Mouse (Mus musculus) gastrocnemius, postnatal 10 days (tissue): ENCODE data around the gene Gm21994. TPM values are rescaled to one million over a fixed set of nuclear protein-coding genes. Genes with fewer than 3 reads are reported as not detected.
"Not testable (repeated sequence)": the region's sequence is repeated elsewhere in the genome, so short reads cannot be mapped to it uniquely, and the experiment has no call there.

Experiments used
- DNase-seq: peaks from one replicate; pipeline ENCODE4 v3.0.0; 2021; ENCODE audit warnings: mixed read lengths
- long read RNA-seq, 2 experiments: library from polyadenylated mRNA; stranded (forward); transcript quantifications; one replicate each; pipeline ENCODE4 v2.0.0; 2021
- total RNA-seq, 2 experiments: library from RNA; stranded (reverse); gene quantifications; 2 replicates each; pipeline ENCODE4 v1.2.3; 2021

The Gm21994 gene
- total RNA-seq = 1 to 10 TPM; 3.1 to 3.8 TPM
- long read RNA-seq, experiment 1 = 0 reads
- long read RNA-seq, experiment 2 = 0 reads

DNA sequence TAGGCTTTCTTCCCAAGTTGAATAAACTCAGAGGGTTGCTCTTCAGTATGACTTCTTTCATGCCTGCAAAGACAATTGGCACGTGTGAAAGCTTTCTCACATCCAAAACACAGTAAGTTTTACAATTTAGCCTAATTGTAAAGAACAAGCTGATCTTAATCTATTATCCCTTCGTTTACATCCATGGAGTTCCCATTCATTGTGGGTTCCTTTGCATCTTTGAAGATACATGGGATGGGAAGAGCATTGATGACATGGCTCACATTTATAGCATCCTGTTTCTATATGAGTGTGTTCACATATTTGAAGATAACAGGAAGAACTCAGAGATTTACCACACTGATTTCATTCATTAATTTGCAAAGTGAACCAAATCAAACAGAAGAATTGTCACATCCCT, at the start of gene Gm21994:
Gene Gm21994 (minus strand): TSS at position 101 of the 400 bp plus-strand sequence.
- not testable (repeated sequence) for DNase-seq

DNA sequence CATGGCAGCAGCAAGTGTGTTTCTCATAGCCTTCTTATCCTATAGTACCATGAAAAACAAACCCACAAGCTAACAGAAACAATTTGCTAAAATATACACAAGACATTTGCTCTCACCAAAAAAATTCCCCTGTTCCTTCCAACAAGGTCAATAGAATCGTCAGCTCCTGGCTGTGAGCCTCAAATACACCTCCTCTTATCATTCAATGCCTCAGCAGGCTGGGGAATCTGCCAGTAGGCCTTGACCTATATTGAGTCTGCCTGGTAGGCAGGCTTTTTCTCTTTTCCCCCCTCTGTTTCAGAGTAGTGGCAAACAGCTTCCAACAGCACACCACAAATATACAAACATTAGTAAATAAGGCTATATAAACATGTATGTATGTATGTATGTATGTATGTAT, 43.7 kb upstream of the Gm21994 start:
- no peak for DNase-seq

DNA sequence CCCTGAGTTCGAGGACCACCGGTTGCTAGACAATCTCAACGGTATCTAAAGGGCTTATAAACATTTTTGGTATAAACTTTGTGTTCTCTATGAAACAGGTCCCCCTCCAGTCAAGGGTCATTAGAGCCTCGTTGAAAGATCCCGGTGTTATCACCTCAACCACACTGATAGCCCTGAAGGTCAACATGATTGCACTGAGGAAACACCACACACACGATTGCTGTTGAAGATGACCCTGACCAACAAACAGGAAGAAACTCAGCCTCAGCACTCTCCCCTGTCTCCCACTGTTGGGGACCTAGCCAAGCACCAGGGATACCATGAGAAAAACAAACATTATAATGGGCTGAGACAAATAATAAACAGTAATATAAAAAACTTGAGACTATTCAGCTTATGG, 38.3 kb upstream of the Gm21994 start:
- DNase-seq = no peak

DNA sequence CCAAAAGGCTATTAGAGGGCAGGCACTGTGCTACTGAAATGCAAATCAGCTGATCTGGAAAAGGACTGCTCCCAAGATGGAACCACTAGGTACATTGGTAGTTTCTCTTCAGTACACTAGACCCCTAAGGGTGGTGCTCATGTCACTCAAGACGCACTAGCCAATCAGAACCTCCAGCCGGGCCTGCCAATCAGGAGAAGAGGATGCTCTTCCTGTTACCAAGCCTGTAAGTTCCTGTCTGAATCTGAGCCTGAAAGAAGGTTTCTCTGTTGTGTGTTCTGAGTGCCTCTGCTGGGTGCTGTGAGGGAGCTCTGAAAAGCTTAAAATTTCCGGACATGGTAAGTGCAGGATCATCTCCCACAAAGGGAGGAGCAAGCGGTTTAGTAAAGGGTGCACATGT, 1.9 kb upstream of the Gm21994 start, which contains the start of gene Gm14124:
Gene Gm14124 (plus strand): TSS at position 227 of the 400 bp plus-strand sequence.
- DNase-seq = not testable (repeated sequence)

DNA sequence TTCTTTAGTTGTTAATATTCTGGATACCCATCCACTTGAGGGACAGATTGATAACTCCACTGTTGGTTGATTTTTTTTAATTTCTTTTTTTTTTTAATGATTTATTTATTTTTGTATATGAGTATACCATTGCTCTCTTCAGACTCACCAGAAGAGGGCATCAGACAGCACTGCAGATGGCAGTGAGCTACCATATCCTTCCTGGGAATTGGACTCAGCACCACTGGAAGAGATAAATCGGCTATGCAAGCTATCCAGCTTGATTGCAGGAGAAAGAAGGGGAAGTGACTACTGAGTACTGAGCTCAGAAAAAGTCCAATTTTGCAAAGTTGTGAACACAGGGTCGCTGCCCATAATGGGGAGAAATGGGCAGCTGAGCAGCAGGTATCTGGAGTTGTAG, 1.5 kb upstream of the Gm21994 start:
- not testable (repeated sequence) for DNase-seq

DNA sequence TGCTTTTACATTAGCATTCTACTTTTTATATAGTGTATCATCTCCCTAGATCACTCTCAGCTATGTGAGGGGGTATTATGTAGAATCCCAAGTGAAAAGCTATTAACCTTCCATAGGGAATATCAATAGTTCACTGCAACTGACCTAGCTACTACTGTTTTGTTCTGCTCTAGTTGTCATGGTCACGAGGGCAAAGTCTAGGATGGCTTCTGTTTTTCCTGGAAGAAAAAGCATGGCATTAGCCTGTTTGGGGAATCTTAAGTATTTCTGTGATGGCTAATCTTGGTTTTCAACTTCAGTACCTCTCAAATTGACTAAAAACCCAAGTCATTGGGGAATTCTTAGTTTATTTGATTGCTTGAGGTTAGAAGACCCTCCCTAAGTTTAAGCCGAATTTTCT, 12.2 kb downstream of the Gm21994 start:
- DNase-seq = no peak

DNA sequence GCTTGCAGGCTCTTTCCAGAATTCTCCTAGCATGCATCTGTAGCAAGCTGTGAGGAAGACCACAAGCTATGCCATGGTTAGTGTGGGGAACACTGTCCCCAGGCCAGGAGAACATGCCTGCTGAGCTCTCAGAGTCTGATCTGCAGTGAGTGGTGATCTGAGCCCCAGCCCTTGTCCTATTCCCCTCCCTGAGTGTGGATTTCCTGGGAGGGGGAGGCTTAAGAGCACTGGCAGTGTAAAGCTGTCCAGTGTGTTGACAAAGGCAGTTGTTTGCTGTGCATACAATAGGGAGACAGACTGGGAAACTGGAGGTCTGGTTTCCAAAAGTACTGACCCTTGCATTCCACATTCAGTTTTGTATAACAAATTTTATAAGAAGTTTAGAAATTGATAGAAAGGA, 32.1 kb downstream of the Gm21994 start:
- not testable (repeated sequence) for DNase-seq

DNA sequence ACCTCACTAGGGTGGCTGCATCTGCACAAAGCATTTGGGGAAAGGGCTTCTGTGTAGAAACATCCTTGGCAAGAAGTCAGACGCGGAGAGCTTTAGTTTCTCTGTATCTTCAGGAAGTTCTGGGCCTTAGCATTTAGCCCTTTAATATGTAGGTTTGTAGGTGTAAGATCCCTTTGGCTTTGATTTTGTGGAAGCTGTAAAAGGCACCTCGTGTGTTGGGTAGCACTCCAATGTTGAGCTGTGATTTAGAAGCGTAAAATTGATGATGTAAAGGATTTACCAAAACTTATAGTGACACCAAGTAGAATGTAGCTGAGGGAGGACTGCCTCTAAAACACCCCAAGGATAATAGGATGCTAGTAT, 37.0 kb downstream of the Gm21994 start:
- DNase-seq = not testable (repeated sequence)

DNA sequence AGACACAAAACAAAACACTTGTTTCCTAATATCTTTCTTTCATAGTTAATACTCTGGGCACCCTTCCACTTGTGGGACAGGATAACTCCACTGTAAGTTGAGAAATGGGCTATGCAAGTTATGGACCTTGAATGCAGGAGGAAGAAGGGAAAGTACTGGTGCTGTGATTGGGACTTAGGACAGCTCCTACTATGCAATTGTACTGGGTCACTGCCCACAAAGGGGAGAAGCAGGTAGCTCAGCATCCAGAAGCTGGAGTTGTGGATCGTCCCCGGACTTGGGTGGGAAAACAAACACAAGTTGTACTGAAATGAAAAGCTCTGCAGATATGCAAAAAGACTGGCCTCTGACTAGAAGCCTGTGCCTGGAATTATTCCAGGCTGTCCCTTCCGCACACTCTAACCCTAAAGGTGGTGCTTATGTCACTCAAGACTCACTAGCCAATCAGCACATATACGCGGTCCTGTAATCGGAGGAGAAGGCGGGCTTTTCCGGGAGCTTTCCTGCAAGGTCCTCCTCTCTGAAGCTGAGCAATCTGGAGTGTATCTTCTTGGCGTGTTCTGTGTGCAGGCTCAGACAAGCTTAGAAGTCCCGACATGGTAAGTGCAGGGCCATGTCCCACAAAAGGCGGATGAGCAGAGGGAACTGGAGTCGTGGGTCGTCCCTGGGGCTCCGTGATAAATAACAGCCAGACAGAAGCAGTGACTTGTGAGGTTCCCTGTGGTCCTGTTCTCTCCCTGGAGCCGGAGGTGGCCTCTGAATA, 37.6 kb downstream of the Gm21994 start, which contains the start of gene Zfp937:
Gene Zfp937 (plus strand): TSS at position 474 of the 763 bp plus-strand sequence.
- peak; percentile 57 for DNase-seq

Other genes with a start within 250 kb of the Gm21994 start
- gene Zfp120, start 118.9 kb downstream of the Gm21994 start, total RNA-seq = 1 to 10 TPM; 7.0 to 7.5 TPM
- gene Gm10770, start 75.9 kb downstream of the Gm21994 start, total RNA-seq = not detected
- not detected for gene Gm14139, start 73.8 kb downstream of the Gm21994 start, total RNA-seq
- gene Zfp937, start 37.5 kb downstream of the Gm21994 start, total RNA-seq = 1 to 10 TPM; 3.6 to 3.7 TPM
- gene Gm14124, start 1.9 kb upstream of the Gm21994 start, total RNA-seq = under 1 TPM in 1 of 2 experiments, not detected in 1; 0.20 TPM
- gene Gm10130, start 68.1 kb upstream of the Gm21994 start, total RNA-seq = 1 to 10 TPM; 1.1 to 3.1 TPM
- 1 to 10 TPM; 1.6 to 2.7 TPM for gene 3300002I08Rik, start 107.2 kb upstream of the Gm21994 start, total RNA-seq
- gene Zfp442, start 195.9 kb upstream of the Gm21994 start, total RNA-seq = 1 to 10 TPM; 2.7 to 4.4 TPM
- under 1 TPM; 0.14 to 0.23 TPM for gene Zfp345, start 229.5 kb upstream of the Gm21994 start, total RNA-seq